Mouse (Mus musculus) heart, postnatal 25 days (tissue): ENCODE data around the gene Aldh1l1. TPM values are rescaled to one million over a fixed set of nuclear protein-coding genes. Genes with fewer than 3 reads are reported as not detected.

Experiments used
- DNase-seq: peaks from one replicate; pipeline ENCODE4 v3.0.0; 2022; ENCODE audit warnings: low spot score
- intact Hi-C: fragments of 180-260 bp; cut with DNase I; formaldehyde crosslinking; loops from one replicate; pipeline ENCODE4 v1.15.1; 2025
- total RNA-seq, 2 experiments: library from RNA; stranded (reverse); gene quantifications; 2 replicates each; pipeline ENCODE4 v1.2.3; 2021

Gene Aldh1l1
- total RNA-seq = 1 to 10 TPM; 1.5 to 2.3 TPM

- intact Hi-C loops = no loop called here
- no peak for DNase-seq
Measured at GRCm38 (mm10) chr6:90486176-90486921, at the start of gene Aldh1l1. Aldh1l1 (plus strand) TSS chr6:90486427.

GRCm38 (mm10) chr6:90437041-90437440 is 49.2 kb upstream of the Aldh1l1 start:
- intact Hi-C loops = no loop called here
- DNase-seq = no peak

GRCm38 (mm10) chr6:90446883-90447282 is 39.3 kb upstream of the Aldh1l1 start:
- intact Hi-C loops = loop anchor here (5.0 kb wide), 1 partner anchor 130 kb away; no protein-coding TSS in a partner anchor
- no peak for DNase-seq

GRCm38 (mm10) chr6:90450179-90450578 is 36.0 kb upstream of the Aldh1l1 start:
- intact Hi-C loops = loop anchor here (1.0 kb wide), 2 partner anchors 65 to 88 kb away; no protein-coding TSS in a partner anchor
- DNase-seq = peak; percentile 65

- intact Hi-C loops = loop anchor here (1.0 kb wide), 2 partner anchors 65 to 88 kb away; no protein-coding TSS in a partner anchor
- peak; percentile 52 for DNase-seq
Measured at GRCm38 (mm10) chr6:90450697-90451096, 35.5 kb upstream of the Aldh1l1 start.

GRCm38 (mm10) chr6:90451512-90451911 is 34.7 kb upstream of the Aldh1l1 start:
- intact Hi-C loops = no loop called here
- DNase-seq = no peak

GRCm38 (mm10) chr6:90452603-90453002 is 33.6 kb upstream of the Aldh1l1 start:
- intact Hi-C loops = no loop called here
- no peak for DNase-seq

GRCm38 (mm10) chr6:90453751-90454150 is 32.5 kb upstream of the Aldh1l1 start:
- no peak for DNase-seq
- intact Hi-C loops = loop anchor here (2.0 kb wide), 1 partner anchor 61 kb away; no protein-coding TSS in a partner anchor

GRCm38 (mm10) chr6:90457421-90457820 is 28.8 kb upstream of the Aldh1l1 start:
- intact Hi-C loops = no loop called here
- no peak for DNase-seq

- intact Hi-C loops = loop anchor here (10.0 kb wide), 1 partner anchor 264 kb away; no protein-coding TSS in a partner anchor
Measured at GRCm38 (mm10) chr6:90461181-90461580, 25.0 kb upstream of the Aldh1l1 start.

GRCm38 (mm10) chr6:90461771-90462170 is 24.5 kb upstream of the Aldh1l1 start:
- intact Hi-C loops = loop anchor here (2.0 to 10.0 kb wide), 2 partner anchors 47 to 263 kb away; no protein-coding TSS in a partner anchor
- DNase-seq = no peak

More at GRCm38 (mm10) chr6:90461181-90461580, 25.0 kb upstream of the Aldh1l1 start:
- DNase-seq = no peak

- peak; percentile 79 for DNase-seq
- intact Hi-C loops = loop anchor here (2.0 to 10.0 kb wide), 2 partner anchors 47 to 263 kb away; no protein-coding TSS in a partner anchor
Measured at GRCm38 (mm10) chr6:90462181-90462706, 24.0 kb upstream of the Aldh1l1 start, which contains the start of gene Klf15. Klf15 (plus strand) TSS chr6:90462576.

GRCm38 (mm10) chr6:90462841-90463227 is 23.4 kb upstream of the Aldh1l1 start:
- intact Hi-C loops = loop anchor here (2.0 to 10.0 kb wide), 2 partner anchors 46 to 262 kb away; no protein-coding TSS in a partner anchor
- DNase-seq = no peak

GRCm38 (mm10) chr6:90463228-90463862 is 22.9 kb upstream of the Aldh1l1 start:
- intact Hi-C loops = loop anchor here (2.0 to 10.0 kb wide), 2 partner anchors 45 to 261 kb away; no protein-coding TSS in a partner anchor
- peak; percentile 97 for DNase-seq

GRCm38 (mm10) chr6:90463890-90464421 is 22.3 kb upstream of the Aldh1l1 start:
- DNase-seq = no peak
- intact Hi-C loops = loop anchor here (2.0 to 10.0 kb wide), 2 partner anchors 45 to 261 kb away; no protein-coding TSS in a partner anchor

- intact Hi-C loops = loop anchor here (10.0 kb wide), 1 partner anchor 260 kb away; no protein-coding TSS in a partner anchor
- DNase-seq = no peak
Measured at GRCm38 (mm10) chr6:90465028-90465640, 21.1 kb upstream of the Aldh1l1 start.

GRCm38 (mm10) chr6:90466079-90466478 is 20.1 kb upstream of the Aldh1l1 start:
- intact Hi-C loops = loop anchor here (10.0 kb wide), 1 partner anchor 259 kb away; no protein-coding TSS in a partner anchor
- DNase-seq = peak; percentile 77

GRCm38 (mm10) chr6:90466847-90467410 is 19.3 kb upstream of the Aldh1l1 start:
- DNase-seq = no peak
- intact Hi-C loops = loop anchor here (10.0 kb wide), 1 partner anchor 258 kb away; no protein-coding TSS in a partner anchor

GRCm38 (mm10) chr6:90468216-90468615 is 18.0 kb upstream of the Aldh1l1 start:
- DNase-seq = no peak
- intact Hi-C loops = loop anchor here (10.0 kb wide), 1 partner anchor 257 kb away; no protein-coding TSS in a partner anchor
